Mouse (Mus musculus): ENCODE results near the gene 1700029J07Rik. TPM values are rescaled to one million over a fixed set of nuclear protein-coding genes. Genes with fewer than 3 reads are reported as not detected.
A peak's percentile ranks its signal among the peaks of the same experiment; 100 is the strongest.

The 1700029J07Rik gene
- polyA plus RNA-seq, 1 experiment = 1.2 TPM

GRCm38 (mm10) chr8:45999784-46000705, 25.0 kb upstream of the 1700029J07Rik start:
- TF ChIP-seq CTCF (IDR thresholded peaks at IDR 0.05; ENCODE audit: insufficient read depth, low read length) (no peak), POLR2A (IDR thresholded peaks at IDR 0.05; ENCODE audit: borderline replicate concordance, extremely low read depth, low read depth, low read length) (peak; percentile 79)
- Histone ChIP-seq H3K4me1 (ENCODE audit: control insufficient read depth, insufficient read depth, low read length) (peaks cover 3% of the 10 kb centered on the region; the same call in 1 of the 2 replicates), H3K4me3 (replicated peaks; ENCODE audit: extremely low read depth, low read depth, low read length) (peak overlapping the region; percentile 80)
- 3% methylated on average over 55 of the region's 55 CpGs for WGBS
- peak; percentile 99 for DNase-seq

GRCm38 (mm10) chr8:45999138-45999783, 24.2 kb upstream of the 1700029J07Rik start, which contains the start of gene Lrp2bp:
TSS of gene Lrp2bp (plus strand) at chr8:45999303.
- DNase-seq = no peak
- peaks cover 3% of the 10 kb centered on the region; the same call in 1 of the 2 replicates for H3K4me1 ChIP-seq (ENCODE audit: control insufficient read depth, insufficient read depth, low read length)
- WGBS = 3% methylated on average over 22 of the region's 22 CpGs
- 0 out of 2 replicates have a peak, but pooled peaks have one; percentile 8 for TF ChIP-seq POLR2A (IDR thresholded peaks at IDR 0.05; ENCODE audit: borderline replicate concordance, extremely low read depth, low read depth, low read length)
- TF ChIP-seq CTCF (IDR thresholded peaks at IDR 0.05; ENCODE audit: insufficient read depth, low read length) = no peak
- peak within 1 kb of the TSS; percentile 80 for H3K4me3 ChIP-seq (replicated peaks; ENCODE audit: extremely low read depth, low read depth, low read length)

- Histone ChIP-seq H3K4me3 (replicated peaks; ENCODE audit: extremely low read depth, low read depth, low read length) (no peak overlapping the region), H3K4me1 (ENCODE audit: control insufficient read depth, insufficient read depth, low read length) (peaks cover 3% of the 10 kb centered on the region; the same call in 1 of the 2 replicates)
- TF ChIP-seq POLR2A (IDR thresholded peaks at IDR 0.05; ENCODE audit: borderline replicate concordance, extremely low read depth, low read depth, low read length) = no peak
- TF ChIP-seq CTCF (IDR thresholded peaks at IDR 0.05; ENCODE audit: insufficient read depth, low read length) = peak; percentile 50
- no peak for DNase-seq
- WGBS = 62% methylated on average over 2 of the region's 2 CpGs
Measured at GRCm38 (mm10) chr8:45998228-45998627, 23.2 kb upstream of the 1700029J07Rik start.

GRCm38 (mm10) chr8:45995576-45995975, 20.5 kb upstream of the 1700029J07Rik start:
- 53% methylated on average over 3 of the region's 3 CpGs for WGBS
- DNase-seq = no peak
- Histone ChIP-seq H3K4me1 (ENCODE audit: control insufficient read depth, insufficient read depth, low read length) (peaks cover 3% of the 10 kb centered on the region; the same call in 1 of the 2 replicates), H3K4me3 (replicated peaks; ENCODE audit: extremely low read depth, low read depth, low read length) (no peak overlapping the region)
- TF ChIP-seq CTCF (IDR thresholded peaks at IDR 0.05; ENCODE audit: insufficient read depth, low read length) (no peak), POLR2A (IDR thresholded peaks at IDR 0.05; ENCODE audit: borderline replicate concordance, extremely low read depth, low read depth, low read length) (no peak)

- 98% methylated on average over 2 of the region's 2 CpGs for WGBS
- H3K4me1 ChIP-seq (ENCODE audit: control insufficient read depth, insufficient read depth, low read length) = peaks cover 2% of the 10 kb centered on the region; the same call in 1 of the 2 replicates
- peak; percentile 38; the same call in 1 of the 2 replicates for TF ChIP-seq CTCF (IDR thresholded peaks at IDR 0.05; ENCODE audit: insufficient read depth, low read length)
- no peak for TF ChIP-seq POLR2A (IDR thresholded peaks at IDR 0.05; ENCODE audit: borderline replicate concordance, extremely low read depth, low read depth, low read length)
- no peak overlapping the region for H3K4me3 ChIP-seq (replicated peaks; ENCODE audit: extremely low read depth, low read depth, low read length)
- DNase-seq = no peak
Measured at GRCm38 (mm10) chr8:45994111-45994510, 19.1 kb upstream of the 1700029J07Rik start.

- TF ChIP-seq POLR2A (IDR thresholded peaks at IDR 0.05; ENCODE audit: borderline replicate concordance, extremely low read depth, low read depth, low read length) (no peak), CTCF (IDR thresholded peaks at IDR 0.05; ENCODE audit: insufficient read depth, low read length) (no peak)
- DNase-seq = no peak
- Histone ChIP-seq H3K4me1 (ENCODE audit: control insufficient read depth, insufficient read depth, low read length) (no peaks in the 10 kb centered on the region), H3K4me3 (replicated peaks; ENCODE audit: extremely low read depth, low read depth, low read length) (no peak overlapping the region)
- 82% methylated on average over 4 of the region's 4 CpGs for WGBS
Measured at GRCm38 (mm10) chr8:45990631-45991310, 15.7 kb upstream of the 1700029J07Rik start.

GRCm38 (mm10) chr8:45988189-45988588, 13.1 kb upstream of the 1700029J07Rik start:
- no peak for DNase-seq
- TF ChIP-seq CTCF (IDR thresholded peaks at IDR 0.05; ENCODE audit: insufficient read depth, low read length) (no peak), POLR2A (IDR thresholded peaks at IDR 0.05; ENCODE audit: borderline replicate concordance, extremely low read depth, low read depth, low read length) (no peak)
- H3K4me3 ChIP-seq (replicated peaks; ENCODE audit: extremely low read depth, low read depth, low read length) = no peak overlapping the region
- 59% methylated on average over 2 of the region's 2 CpGs for WGBS
- H3K4me1 ChIP-seq (ENCODE audit: control insufficient read depth, insufficient read depth, low read length) = no peaks in the 10 kb centered on the region

- TF ChIP-seq CTCF (IDR thresholded peaks at IDR 0.05; ENCODE audit: insufficient read depth, low read length) (no peak), POLR2A (IDR thresholded peaks at IDR 0.05; ENCODE audit: borderline replicate concordance, extremely low read depth, low read depth, low read length) (no peak)
- WGBS = 59% methylated on average over 3 of the region's 3 CpGs
- DNase-seq = no peak
- Histone ChIP-seq H3K4me3 (replicated peaks; ENCODE audit: extremely low read depth, low read depth, low read length) (no peak overlapping the region), H3K4me1 (ENCODE audit: control insufficient read depth, insufficient read depth, low read length) (no peaks in the 10 kb centered on the region)
Measured at GRCm38 (mm10) chr8:45986665-45987064, 11.6 kb upstream of the 1700029J07Rik start.

All from lung, adult 2 months (tissue).